Mouse (Mus musculus): Measurements from ENCODE around the gene Capn1.

GRCm38 (mm10) chr19:5966786-5967185 lies 48.9 kb downstream of the Capn1 start:
- TF ChIP-seq ETS1 (IDR thresholded peaks at IDR 0.05; ENCODE audit: low read depth, low read length) (no peak), TBP (IDR thresholded peaks at IDR 0.05; ENCODE audit: low read depth, low read length) (no peak), CTCF (IDR thresholded peaks at IDR 0.05 in 2 of 3, conservative IDR thresholded peaks at IDR 0.05 in 1 of 3; ENCODE audit: control insufficient read depth in 1 of 3, insufficient read depth in 1 of 3, low read depth in 2 of 3, low read length in 3 of 3, poor library complexity in 1 of 3, severe bottlenecking in 1 of 3) (no peak), UBTF (IDR thresholded peaks at IDR 0.05; ENCODE audit: borderline replicate concordance, insufficient read depth, low read depth, low read length) (no peak), POLR2A (IDR thresholded peaks at IDR 0.05; ENCODE audit: control insufficient read depth in 1 of 2, insufficient read depth in 1 of 2, low read depth in 1 of 2, low read length in 2 of 2, poor library complexity in 1 of 2) (no peak), E2F4 (IDR thresholded peaks at IDR 0.05; ENCODE audit: borderline replicate concordance, low read depth, low read length) (no peak), RCOR1 (IDR thresholded peaks at IDR 0.05; ENCODE audit: low read depth, low read length) (0 out of 2 replicates have a peak, but pooled peaks have one; percentile 14), GATA1 (IDR thresholded peaks at IDR 0.05; ENCODE audit: low read depth, low read length) (no peak), POLR2AphosphoS5 (IDR thresholded peaks at IDR 0.05; ENCODE audit: borderline replicate concordance, low read depth, low read length) (no peak), HCFC1 (IDR thresholded peaks at IDR 0.05; ENCODE audit: low read depth, low read length) (no peak), ELF1 (IDR thresholded peaks at IDR 0.05; ENCODE audit: low read depth, low read length) (no peak)

All from MEL (cell line).